Mouse (Mus musculus) T-helper 17 cell (primary cell): ENCODE data around the gene Ptprz1.
"Not testable (repeated sequence)": the region's sequence is repeated elsewhere in the genome, so short reads cannot be mapped to it uniquely, and the experiment has no call there.

Experiments
- in situ Hi-C, 2 experiments: fragments of 300-600 bp; cut with MboI, MseI; formaldehyde crosslinking; loops; 1 replicate in 1 of 2; 2 replicates in 1 of 2; pipeline ENCODE4 v1.15.1; 2025; ENCODE audit warnings: high pct_unique_total_duplicates in 2 of 2

Gene Ptprz1

DNA sequence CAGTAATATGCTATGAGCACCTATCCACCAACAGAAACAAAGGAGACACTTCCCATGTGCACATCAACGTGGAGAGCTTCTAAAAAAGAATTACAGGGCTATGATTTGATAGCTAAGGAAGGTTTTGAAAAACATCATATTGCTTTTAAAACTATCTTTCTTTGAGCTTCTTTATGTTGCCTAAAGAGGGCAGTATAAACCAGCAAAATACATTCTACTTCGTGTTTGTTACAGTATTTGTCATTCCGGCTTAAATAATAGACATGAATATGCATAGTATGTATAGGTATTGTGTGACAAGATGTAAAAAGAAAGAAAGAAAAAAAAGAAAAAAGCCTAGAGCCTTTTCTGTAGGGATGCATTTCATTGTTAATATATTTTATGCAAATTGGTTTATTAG lies 127.8 kb downstream of the Ptprz1 start:
- in situ Hi-C loops: no loop called here

DNA sequence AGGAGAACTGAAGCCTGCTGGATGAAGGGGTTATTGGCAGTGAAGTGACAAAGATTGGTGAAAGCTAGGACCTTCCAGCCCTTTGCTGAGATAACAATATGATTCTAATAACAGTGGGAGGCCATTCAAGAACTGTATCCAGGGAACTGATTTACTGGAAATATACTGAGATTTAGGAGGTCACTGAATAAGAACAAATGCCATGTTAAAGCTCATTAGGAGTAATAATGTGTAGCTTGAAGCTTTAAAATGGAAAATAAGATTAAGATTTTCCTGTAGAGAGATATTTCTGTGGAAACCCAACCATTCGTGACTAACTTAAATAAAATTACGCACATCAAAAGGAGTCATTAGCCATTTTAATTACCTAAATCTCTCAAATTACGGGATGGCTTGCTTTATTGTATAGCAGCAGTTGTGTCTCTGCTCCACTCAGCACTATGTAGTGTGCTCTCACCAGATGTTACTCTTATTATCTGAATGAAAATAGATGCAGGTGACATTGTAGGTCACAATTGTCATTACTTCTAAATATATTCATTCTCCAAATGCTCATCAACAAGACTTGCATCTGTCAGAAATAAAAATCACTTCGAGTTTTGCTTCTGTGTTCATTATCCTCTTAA lies 139.8 kb downstream of the Ptprz1 start:
- in situ Hi-C loops: no loop called here

DNA sequence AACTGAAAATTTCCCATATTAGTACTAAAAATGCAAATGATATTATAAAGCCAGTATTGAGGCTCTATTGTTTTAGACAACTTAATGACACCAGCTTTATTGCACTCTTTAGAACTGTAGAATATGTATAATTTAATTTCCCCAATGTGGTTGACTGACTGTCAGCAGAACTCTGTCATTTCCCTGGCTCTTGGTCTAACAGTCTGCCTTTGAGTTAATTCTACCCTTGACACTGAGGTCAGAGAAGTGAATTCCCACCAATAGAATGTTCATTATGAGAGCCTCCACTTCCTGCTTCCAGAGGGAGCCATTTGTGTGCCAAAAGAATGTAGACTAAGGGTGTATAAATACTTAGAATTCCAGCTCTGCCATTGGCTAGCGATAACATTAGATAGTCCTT lies 152.9 kb downstream of the Ptprz1 start:
- in situ Hi-C loops: loop anchor here (10.0 kb wide), 2 partner anchors 1267 to 1967 kb away; no protein-coding TSS in a partner anchor

DNA sequence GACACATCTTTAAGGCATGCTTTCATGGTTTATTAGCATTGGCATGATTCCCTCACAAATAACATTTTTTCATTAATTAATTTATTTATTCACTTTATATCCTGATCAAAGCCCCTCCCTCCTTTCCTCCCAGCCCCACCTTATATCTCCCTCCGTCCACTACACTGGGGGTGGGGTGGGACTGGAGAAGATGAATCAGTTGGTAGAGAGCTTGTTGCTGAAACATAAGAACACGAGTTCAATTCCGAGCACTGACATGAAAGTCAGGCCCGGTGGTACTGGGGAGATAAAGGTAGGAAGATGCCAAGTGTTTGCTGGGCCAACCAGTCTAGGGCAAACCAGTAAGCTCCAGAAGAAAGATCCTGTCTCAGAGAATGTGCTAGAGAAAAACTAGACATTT lies 173.5 kb downstream of the Ptprz1 start:
- in situ Hi-C loops: loop anchor here in 1 of 2 experiments (10.0 kb wide), 1 partner anchor 1836 kb away; no protein-coding TSS in a partner anchor

DNA sequence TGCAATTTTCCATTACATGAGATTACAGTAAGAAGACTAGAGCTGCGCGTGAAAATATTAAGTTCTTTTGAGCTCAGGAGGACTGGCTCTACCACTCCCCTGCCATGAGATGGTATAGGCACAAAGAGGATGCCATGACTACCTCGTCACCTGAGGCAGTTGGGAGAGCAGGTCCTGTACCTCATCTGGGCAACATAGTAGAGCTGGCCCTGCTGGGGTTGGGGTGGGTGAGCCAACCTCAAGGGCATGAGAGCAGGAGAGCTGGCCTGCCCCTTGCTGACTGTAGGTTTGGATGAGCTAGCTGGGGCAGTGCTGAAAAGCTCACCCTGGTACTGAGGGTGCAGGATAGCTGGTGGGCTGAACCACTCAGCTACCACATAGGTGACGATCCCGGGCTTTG lies 180.4 kb downstream of the Ptprz1 start:
- in situ Hi-C loops: no loop called here

DNA sequence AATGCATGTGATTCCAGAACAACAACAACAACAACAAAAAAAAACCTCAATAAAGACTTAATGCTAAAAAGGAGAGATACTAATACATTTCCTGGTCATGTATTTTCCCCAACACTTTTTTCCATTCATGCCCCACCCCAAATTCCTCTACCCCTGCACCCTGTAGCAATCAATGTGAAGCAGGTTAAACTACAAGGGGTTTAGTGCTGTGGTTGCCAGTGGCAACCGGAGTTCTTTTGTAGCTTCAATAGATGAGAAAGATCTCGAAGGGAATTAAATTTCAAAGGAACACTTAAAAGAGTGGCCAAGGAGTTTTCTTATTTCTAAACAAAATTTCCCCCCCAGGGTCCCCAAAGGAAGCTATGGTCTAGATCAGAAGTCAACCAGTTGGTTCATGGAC lies 200.8 kb downstream of the Ptprz1 start:
- in situ Hi-C loops: no loop called here

DNA sequence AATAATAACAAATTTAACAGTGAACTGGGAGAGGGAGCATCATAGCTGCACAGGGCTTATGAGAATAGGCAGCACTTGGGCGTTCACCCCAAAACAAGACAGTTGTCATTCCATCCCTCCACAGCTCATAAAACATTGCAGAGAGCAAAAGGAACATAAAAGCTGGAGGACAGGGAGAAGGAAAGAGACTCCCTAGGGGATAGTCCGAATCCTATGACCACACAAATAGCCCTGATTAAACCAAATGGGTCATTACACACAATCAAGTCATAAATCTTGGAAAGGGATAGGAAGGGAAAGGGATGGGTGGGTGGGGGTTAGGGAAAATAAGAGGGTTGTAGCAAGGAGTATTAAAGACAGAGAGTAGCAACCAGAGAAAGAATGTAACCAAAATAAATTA lies 203.0 kb downstream of the Ptprz1 start:
- in situ Hi-C loops: no loop called here

DNA sequence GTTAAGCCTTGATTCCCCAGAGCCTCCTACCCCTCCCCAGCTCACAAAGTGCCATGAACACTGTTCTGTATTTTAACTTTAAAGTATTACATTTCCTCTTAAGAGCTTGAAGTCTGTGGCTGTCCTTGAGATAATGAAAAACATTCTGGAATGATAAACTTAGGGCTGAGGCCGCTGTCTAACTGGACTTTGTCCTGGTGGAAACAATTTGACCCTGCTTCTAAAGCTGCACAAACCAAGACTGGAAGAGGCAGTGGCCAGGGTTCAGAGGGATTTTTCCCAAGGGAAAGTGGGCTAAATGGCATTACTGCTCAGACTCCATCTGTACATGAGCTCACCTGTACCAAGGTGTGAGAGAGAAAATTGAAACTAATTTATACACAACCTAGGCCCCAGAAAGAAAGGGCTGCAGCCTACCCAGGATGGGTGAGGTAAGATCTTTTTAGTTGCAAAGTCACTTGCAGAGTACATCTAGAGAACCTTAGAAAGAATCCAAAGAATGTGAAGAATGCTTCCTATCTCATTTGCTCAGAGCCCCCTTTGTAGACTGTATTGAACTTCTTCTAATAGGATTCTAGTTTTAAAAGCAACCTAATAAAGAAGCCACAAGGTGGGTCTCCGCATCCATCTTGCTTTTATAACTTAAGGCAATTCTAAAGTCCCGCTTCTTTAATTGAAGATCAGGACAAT lies 204.8 kb downstream of the Ptprz1 start:
- in situ Hi-C loops: no loop called here

DNA sequence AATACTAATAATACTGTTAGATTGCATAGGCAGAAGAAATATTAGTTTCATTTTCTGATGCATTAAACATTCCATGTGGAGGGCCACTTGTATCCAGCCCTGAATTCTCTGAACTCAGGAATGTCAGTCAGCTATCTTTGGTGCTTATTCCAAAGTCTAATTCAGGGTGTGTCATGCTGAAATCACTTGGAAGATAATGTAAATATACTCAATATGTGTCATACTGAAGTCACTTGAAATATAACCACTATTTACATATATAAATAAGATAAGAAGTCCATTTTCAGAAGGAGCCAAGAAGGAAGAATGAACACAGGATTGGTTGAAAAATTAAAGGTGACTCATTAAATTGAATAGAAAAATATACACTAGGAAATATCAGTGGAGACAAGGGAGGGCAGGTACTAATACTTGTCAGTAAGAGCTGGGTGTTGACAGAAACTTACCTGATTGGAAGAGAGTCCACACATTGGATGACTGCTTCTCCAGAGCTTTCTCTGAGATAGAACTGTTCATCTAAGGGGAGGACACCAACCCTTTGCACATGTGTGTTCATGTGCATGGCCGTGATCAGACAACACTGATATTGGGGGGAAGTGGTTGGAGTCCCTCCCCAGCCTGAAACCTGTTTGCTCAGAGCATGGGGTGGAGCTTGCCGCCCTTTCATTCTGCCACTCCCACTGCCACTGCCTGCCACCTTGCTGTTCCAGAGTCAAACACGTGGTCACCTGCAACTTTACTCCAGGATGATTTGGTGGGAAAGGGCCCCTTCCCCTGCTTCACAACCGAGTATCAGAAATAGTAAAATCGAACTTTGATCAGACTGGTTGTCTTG lies 209.5 kb downstream of the Ptprz1 start:
- in situ Hi-C loops: no loop called here

DNA sequence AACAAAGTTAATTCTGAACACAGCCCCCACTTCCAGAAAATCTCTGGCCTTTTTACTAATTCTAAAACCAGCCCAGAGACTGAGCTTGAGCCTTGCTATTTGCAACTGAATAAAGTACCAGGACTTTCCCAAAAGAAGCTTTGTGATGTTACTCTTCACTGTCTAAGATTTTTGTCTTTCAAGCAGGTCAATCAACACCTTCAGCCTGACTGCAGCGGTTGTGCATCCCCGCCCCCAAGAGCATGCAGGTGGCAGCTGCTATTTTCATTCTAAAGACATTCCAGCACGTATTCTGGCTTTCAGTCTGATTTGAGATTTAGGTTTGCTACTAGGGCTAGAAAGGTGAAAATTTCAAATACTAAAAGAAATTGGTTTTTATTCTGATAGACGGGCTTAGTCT lies 214.0 kb downstream of the Ptprz1 start:
- in situ Hi-C loops: not testable (repeated sequence)

DNA sequence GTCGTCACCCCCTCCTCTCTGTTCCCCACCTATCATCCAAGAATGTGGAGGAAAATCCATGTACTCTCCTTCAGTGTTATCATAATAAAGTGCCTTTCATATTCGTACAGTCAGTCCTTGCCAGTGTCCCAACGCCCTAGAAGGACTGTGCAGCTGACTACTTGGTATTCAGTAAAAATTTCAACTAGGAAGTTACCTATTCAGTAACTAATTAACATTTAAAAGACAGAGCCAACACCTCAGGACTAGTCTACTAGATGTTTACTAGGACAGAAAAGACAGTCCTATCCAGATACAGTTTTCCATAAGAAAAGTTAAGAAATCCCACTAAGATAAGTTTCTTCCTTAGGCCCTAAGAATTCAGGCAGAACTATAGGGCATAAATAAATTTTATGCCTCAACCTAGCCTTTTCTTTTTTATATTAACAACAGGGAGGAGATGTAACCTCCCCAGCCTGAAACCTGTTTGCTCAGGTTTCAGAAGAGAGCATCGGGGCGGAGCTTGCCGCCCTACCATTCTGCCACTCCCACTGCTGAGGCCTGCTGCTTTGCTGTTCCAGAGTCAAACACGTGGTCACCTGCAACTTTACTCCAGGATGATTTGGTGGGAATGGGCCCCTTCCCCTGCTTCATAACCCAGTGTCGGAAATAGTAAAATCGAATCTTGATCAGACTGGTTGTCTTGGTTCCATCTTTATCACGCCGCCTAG lies 215.2 kb downstream of the Ptprz1 start:
- in situ Hi-C loops: not testable (repeated sequence)
